Mouse (Mus musculus) spleen, embryonic (tissue): ENCODE results near the gene Acad12.
"Not testable (repeated sequence)": the region's sequence is repeated elsewhere in the genome, so short reads cannot be mapped to it uniquely, and the experiment has no call there.

Experiments
- CTCF ChIA-PET: fragments of 350-600 bp; sonication (Branson Sonifier 250); formaldehyde crosslinking; loops from one replicate; lab custom pipeline; 2022; lab: Charles Lee

The Acad12 gene

GRCm38 (mm10) chr5:121618592-121619513 lies at the start of gene Acad12:
Acad12 (minus strand) TSS chr5:121618938.
- CTCF ChIA-PET, result interaction anchor here (0.7 kb wide), 1 partner anchor 85 kb away, joined by 3 read pairs; no protein-coding TSS in a partner anchor

GRCm38 (mm10) chr5:121668411-121668810 lies 49.7 kb upstream of the Acad12 start:
- CTCF ChIA-PET, result no interaction called here

- CTCF ChIA-PET, result no interaction called here
These were observed 48.3 kb upstream of the Acad12 start for GRCm38 (mm10) chr5:121667067-121667466.

- CTCF ChIA-PET, result no interaction called here
These were observed 46.2 kb upstream of the Acad12 start for GRCm38 (mm10) chr5:121664971-121665370.

- CTCF ChIA-PET, result no interaction called here
These were observed 45.3 kb upstream of the Acad12 start for GRCm38 (mm10) chr5:121664078-121664477.

GRCm38 (mm10) chr5:121663456-121663855 lies 44.7 kb upstream of the Acad12 start:
- CTCF ChIA-PET, result interaction anchor here (0.6 kb wide), 2 partner anchors 38 to 1345 kb away, joined by 3 to 8 read pairs; no protein-coding TSS in a partner anchor

GRCm38 (mm10) chr5:121661494-121661893 lies 42.8 kb upstream of the Acad12 start:
- CTCF ChIA-PET, result no interaction called here

GRCm38 (mm10) chr5:121660897-121661254 lies 42.1 kb upstream of the Acad12 start:
- CTCF ChIA-PET, result no interaction called here

GRCm38 (mm10) chr5:121660059-121660896 lies 41.5 kb upstream of the Acad12 start, which contains the start of the genes Acad10 and Brap:
Acad10 (minus strand) TSS chr5:121660514.
Brap (plus strand) TSS chr5:121660563.
- CTCF ChIA-PET, result no interaction called here

- CTCF ChIA-PET, result interaction anchor here (0.7 kb wide), 1 partner anchor 175 kb away, joined by 6 read pairs; no protein-coding TSS in a partner anchor
These were observed 38.9 kb upstream of the Acad12 start for GRCm38 (mm10) chr5:121657656-121658055.

- CTCF ChIA-PET, result not testable (repeated sequence)
These were observed 38.1 kb upstream of the Acad12 start for GRCm38 (mm10) chr5:121656866-121657265.

GRCm38 (mm10) chr5:121654526-121654925 lies 35.8 kb upstream of the Acad12 start:
- CTCF ChIA-PET, result interaction anchor here (0.9 kb wide), 1 partner anchor 33 kb away, joined by 3 read pairs; no protein-coding TSS in a partner anchor

- CTCF ChIA-PET, result interaction anchor here (0.6 to 0.9 kb wide), 2 partner anchors 20 to 583 kb away, joined by 3 to 5 read pairs; no protein-coding TSS in a partner anchor
These were observed 30.4 kb upstream of the Acad12 start for GRCm38 (mm10) chr5:121649134-121649533.

GRCm38 (mm10) chr5:121639601-121640000 lies 20.9 kb upstream of the Acad12 start:
- CTCF ChIA-PET, result no interaction called here

GRCm38 (mm10) chr5:121637296-121637695 lies 18.6 kb upstream of the Acad12 start:
- CTCF ChIA-PET, result interaction anchor here (0.6 kb wide), 1 partner anchor 61 kb away, joined by 4 read pairs; no protein-coding TSS in a partner anchor

GRCm38 (mm10) chr5:121634668-121635067 lies 15.9 kb upstream of the Acad12 start:
- CTCF ChIA-PET, result no interaction called here

- CTCF ChIA-PET, result no interaction called here
These were observed 14.1 kb upstream of the Acad12 start for GRCm38 (mm10) chr5:121632804-121633203.

GRCm38 (mm10) chr5:121631106-121631647 lies 12.4 kb upstream of the Acad12 start:
- CTCF ChIA-PET, result not testable (repeated sequence)

GRCm38 (mm10) chr5:121627871-121628270 lies 9.1 kb upstream of the Acad12 start:
- CTCF ChIA-PET, result interaction anchor here (0.6 kb wide), 2 partner anchors 240 to 985 kb away, joined by 4 read pairs; no protein-coding TSS in a partner anchor

- CTCF ChIA-PET, result no interaction called here
These were observed 4.5 kb upstream of the Acad12 start for GRCm38 (mm10) chr5:121623241-121623640.

GRCm38 (mm10) chr5:121621102-121621501 lies 2.4 kb upstream of the Acad12 start:
- CTCF ChIA-PET, result interaction anchor here (0.6 to 1.2 kb wide), 2 partner anchors 34 to 219 kb away, joined by 3 read pairs; no protein-coding TSS in a partner anchor
